Mouse (Mus musculus) erythroblast, embryonic 14.5 days (primary cell): Measurements from ENCODE around the gene Spg21. TPM values are rescaled to one million over a fixed set of nuclear protein-coding genes. Genes with fewer than 3 reads are reported as not detected.

Source experiments
- H3K27me3 ChIP-seq: 2 replicates; pipeline ENCODE4 v1.6.1; 2012; ENCODE audit warnings: inconsistent platforms; ENCODE audit not compliant: control insufficient read depth
- H3K36me3 ChIP-seq: 2 replicates; pipeline ENCODE4 v1.6.1; 2012; ENCODE audit warnings: mild to moderate bottlenecking, inconsistent platforms; ENCODE audit not compliant: control insufficient read depth
- H3K4me1 ChIP-seq: 2 replicates; pipeline ENCODE4 v1.6.1; 2012; ENCODE audit warnings: inconsistent platforms; ENCODE audit not compliant: control insufficient read depth
- H3K4me3 ChIP-seq: replicated peaks from 2 replicates; pipeline ENCODE3; 2012; ENCODE audit warnings: moderate library complexity, mild to moderate bottlenecking, inconsistent platforms
- H3K9me3 ChIP-seq: 2 replicates; pipeline ENCODE4 v1.6.1; 2012; ENCODE audit warnings: low read length, inconsistent platforms, mixed read lengths; ENCODE audit not compliant: control insufficient read depth
- GATA1 ChIP-seq: IDR thresholded peaks from 2 replicates; pipeline ENCODE4 v1.6.1; 2012; ENCODE audit warnings: low read length, inconsistent platforms, mixed read lengths
- TAL1 ChIP-seq: IDR thresholded peaks from 3 replicates; pipeline ENCODE4 v1.6.1; 2012; ENCODE audit warnings: low read length, inconsistent platforms, mixed read lengths
- polyA plus RNA-seq: library from polyadenylated mRNA; stranded (reverse); fragments of >175 nt; gene quantifications from 2 replicates; pipeline ENCODE4 v1.2.3, GENCODE M21; 2012

Spg21 gene
- polyA plus RNA-seq, 1 experiment, result 0.51 TPM

DNA sequence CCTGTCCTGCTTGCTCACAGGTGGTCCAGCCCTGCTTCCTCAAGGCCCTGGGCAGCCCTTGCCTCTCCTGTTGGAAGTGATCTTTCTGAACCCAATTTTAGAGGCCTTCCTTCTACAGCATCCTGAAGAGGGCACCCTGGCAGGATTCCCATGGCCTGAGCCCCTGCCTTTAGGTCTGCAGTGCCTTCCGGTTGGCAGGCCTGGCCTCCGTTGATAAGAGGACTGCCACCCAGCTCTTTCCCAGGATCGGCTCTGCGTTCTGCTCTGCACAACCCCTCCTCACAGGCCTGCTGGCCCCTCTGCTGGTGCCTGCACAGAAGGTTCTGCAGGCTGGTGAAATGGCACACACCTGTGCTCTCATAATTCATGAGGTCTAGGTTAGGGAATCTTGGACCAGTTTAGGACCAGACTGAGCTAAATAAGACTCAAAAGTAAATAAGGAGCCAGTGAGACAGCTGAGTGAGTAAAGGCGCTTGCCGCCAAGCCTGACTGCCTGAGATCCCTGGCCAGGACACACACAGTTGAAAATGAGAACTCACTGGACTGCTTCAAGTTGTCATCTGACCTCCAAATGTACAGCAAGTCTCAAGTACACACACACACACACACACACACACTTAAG is 67.8 kb downstream of the Spg21 start:
- peaks cover 82% of the 10 kb centered on the region for H3K4me1 ChIP-seq

GRCm38 (mm10) chr9:65529659-65530058 is 68.9 kb downstream of the Spg21 start:
- H3K4me3 ChIP-seq, result peak overlapping the region; percentile 8
- H3K27me3 ChIP-seq, result no peaks in the 10 kb centered on the region
- H3K9me3 ChIP-seq, result no peaks in the 10 kb centered on the region
- peaks cover 3% of the 10 kb centered on the region for H3K36me3 ChIP-seq
- peak; percentile 29; the same call in 1 of the 2 replicates for TF ChIP-seq GATA1
- peak; percentile 41; the same call in 1 of the 3 replicates for TF ChIP-seq TAL1
- peaks cover 81% of the 10 kb centered on the region for H3K4me1 ChIP-seq

More for the DNA sequence above, 67.8 kb downstream of the Spg21 start:
- Histone ChIP-seq H3K27me3 (no peaks in the 10 kb centered on the region), H3K9me3 (no peaks in the 10 kb centered on the region), H3K4me3 (peak overlapping the region; percentile 39), H3K36me3 (peaks cover 3% of the 10 kb centered on the region)
- TF ChIP-seq TAL1, result peak; percentile 66
- TF ChIP-seq GATA1, result no peak

- no peak for TF ChIP-seq TAL1
- no peaks in the 10 kb centered on the region for H3K27me3 ChIP-seq
- H3K36me3 ChIP-seq, result peaks cover 3% of the 10 kb centered on the region
- H3K4me1 ChIP-seq, result peaks cover 85% of the 10 kb centered on the region
- H3K4me3 ChIP-seq, result no peak overlapping the region
- H3K9me3 ChIP-seq, result no peaks in the 10 kb centered on the region
Observed at GRCm38 (mm10) chr9:65531283-65531682, 70.5 kb downstream of the Spg21 start.

DNA sequence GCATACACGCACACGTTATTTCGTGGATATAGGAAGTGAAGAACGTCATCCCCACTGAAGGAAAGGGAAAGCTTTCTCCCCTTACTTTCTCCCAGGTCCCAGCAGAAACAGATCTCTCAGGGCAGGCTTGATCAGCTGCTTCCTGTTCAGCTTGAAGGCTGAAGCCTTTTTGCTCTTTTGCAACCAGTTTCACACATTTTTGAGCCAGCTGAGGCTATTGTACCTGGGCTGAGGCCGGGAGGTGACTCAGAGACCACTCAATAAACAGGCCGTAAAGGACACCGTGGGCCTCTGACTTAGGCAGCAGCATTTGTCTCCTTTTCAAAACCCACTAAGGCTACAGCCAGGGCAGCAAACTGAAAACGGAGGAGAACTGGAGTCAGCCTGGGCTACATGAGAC is 72.2 kb downstream of the Spg21 start:
- no peak for TF ChIP-seq GATA1
- no peak for TF ChIP-seq TAL1
- peaks cover 80% of the 10 kb centered on the region for H3K4me1 ChIP-seq
- no peak overlapping the region for H3K4me3 ChIP-seq

DNA sequence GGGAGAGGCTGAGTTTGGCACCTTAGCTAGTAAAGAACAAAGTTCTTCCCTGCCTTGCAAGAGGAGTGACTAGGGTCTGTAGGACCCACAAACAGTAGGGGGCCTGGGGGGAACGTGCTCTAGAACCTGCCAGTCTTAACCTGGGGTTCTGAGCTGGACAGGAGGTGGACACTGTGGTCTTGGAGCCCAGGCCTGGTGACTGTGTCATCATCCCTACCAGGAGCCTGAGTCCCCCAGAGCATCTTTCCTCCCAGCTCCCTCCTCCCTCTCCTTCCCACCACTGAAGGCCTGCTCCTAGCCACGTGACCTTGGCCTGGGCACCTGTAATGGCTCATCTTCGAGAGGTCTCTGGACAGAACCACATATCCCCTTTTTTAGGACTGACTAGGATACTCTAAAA is 73.4 kb downstream of the Spg21 start:
- Histone ChIP-seq H3K9me3 (no peaks in the 10 kb centered on the region), H3K4me1 (peaks cover 79% of the 10 kb centered on the region), H3K27me3 (no peaks in the 10 kb centered on the region), H3K4me3 (no peak overlapping the region), H3K36me3 (peaks cover 3% of the 10 kb centered on the region)
- TF ChIP-seq GATA1 (no peak), TAL1 (no peak)

More for the DNA sequence above, 72.2 kb downstream of the Spg21 start:
- Histone ChIP-seq H3K27me3 (no peaks in the 10 kb centered on the region), H3K36me3 (peaks cover 3% of the 10 kb centered on the region), H3K9me3 (no peaks in the 10 kb centered on the region)

- H3K27me3 ChIP-seq, result no peaks in the 10 kb centered on the region
- no peak overlapping the region for H3K4me3 ChIP-seq
- peaks cover 73% of the 10 kb centered on the region for H3K4me1 ChIP-seq
- H3K36me3 ChIP-seq, result peaks cover 3% of the 10 kb centered on the region
- TF ChIP-seq TAL1 (no peak), GATA1 (no peak)
- H3K9me3 ChIP-seq, result no peaks in the 10 kb centered on the region
Observed at GRCm38 (mm10) chr9:65535191-65535722, 74.5 kb downstream of the Spg21 start.

GRCm38 (mm10) chr9:65535789-65536469 is 75.2 kb downstream of the Spg21 start:
- no peak overlapping the region for H3K4me3 ChIP-seq
- no peaks in the 10 kb centered on the region for H3K27me3 ChIP-seq
- H3K9me3 ChIP-seq, result no peaks in the 10 kb centered on the region
- H3K36me3 ChIP-seq, result peaks cover 3% of the 10 kb centered on the region
- peaks cover 66% of the 10 kb centered on the region for H3K4me1 ChIP-seq
- TF ChIP-seq TAL1, result no peak
- no peak for TF ChIP-seq GATA1

DNA sequence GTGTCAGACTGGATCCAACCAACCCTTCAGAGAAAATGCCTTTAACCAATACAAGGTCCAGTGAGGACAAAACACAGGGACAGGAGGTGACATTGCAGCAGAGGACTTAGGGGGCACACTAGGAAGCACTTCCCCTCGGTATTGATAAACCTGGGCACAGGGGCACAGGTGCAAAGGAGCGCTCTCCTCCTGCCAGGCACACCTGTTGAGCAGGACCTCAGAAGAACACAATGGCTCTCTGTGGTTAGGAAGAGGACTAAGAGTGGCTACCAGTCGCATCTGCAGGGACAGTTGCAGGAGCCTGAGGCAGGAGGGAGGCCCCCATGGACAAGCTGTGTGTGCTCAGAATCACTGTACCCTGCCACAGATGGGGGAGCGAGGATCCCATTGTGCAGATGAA is 75.7 kb downstream of the Spg21 start:
- Histone ChIP-seq H3K36me3 (no peaks in the 10 kb centered on the region; the same call in 1 of the 2 replicates), H3K9me3 (no peaks in the 10 kb centered on the region), H3K4me1 (peaks cover 66% of the 10 kb centered on the region), H3K4me3 (no peak overlapping the region), H3K27me3 (no peaks in the 10 kb centered on the region)
- TF ChIP-seq GATA1, result no peak
- TF ChIP-seq TAL1, result no peak

Other genes starting within 250 kb of the Spg21 start
- not detected in 2 replicates for gene Cilp, start 195.8 kb upstream of the Spg21 start, polyA plus RNA-seq
- 0.86 and 1.1 TPM in 2 replicates for gene Clpx, start 166.7 kb upstream of the Spg21 start, polyA plus RNA-seq
- gene Pdcd7, start 114.8 kb upstream of the Spg21 start, polyA plus RNA-seq, result 0.99 and 1.1 TPM in 2 replicates
- gene Ubap1l, start 99.9 kb upstream of the Spg21 start, polyA plus RNA-seq, result 0.05 and 0.06 TPM in 2 replicates
- gene Kbtbd13, start 69.3 kb upstream of the Spg21 start, polyA plus RNA-seq, result not detected in 2 replicates
- gene Rasl12, start 62.4 kb upstream of the Spg21 start, polyA plus RNA-seq, result 0.03 TPM in 1 of 2 replicates, not detected in the other
- gene Slc51b, start 38.0 kb upstream of the Spg21 start, polyA plus RNA-seq, result not detected in 2 replicates
- gene Mtfmt, start 25.2 kb upstream of the Spg21 start, polyA plus RNA-seq, result 0.14 and 0.22 TPM in 2 replicates
- gene Ankdd1a, start 59.2 kb downstream of the Spg21 start, polyA plus RNA-seq, result not detected in 2 replicates
- 11.7 and 13.8 TPM in 2 replicates for gene Plekho2, start 119.1 kb downstream of the Spg21 start, polyA plus RNA-seq
- 4.9 and 5.2 TPM in 2 replicates for gene Pif1, start 126.2 kb downstream of the Spg21 start, polyA plus RNA-seq
- 0.09 and 0.12 TPM in 2 replicates for gene Rbpms2, start 168.7 kb downstream of the Spg21 start, polyA plus RNA-seq
- 10.5 and 13.6 TPM in 2 replicates for gene Oaz2, start 207.1 kb downstream of the Spg21 start, polyA plus RNA-seq